Mouse (Mus musculus) embryonic facial prominence, embryonic 12.5 days (tissue): ENCODE measurements around the gene Pepd. TPM values are rescaled to one million over a fixed set of nuclear protein-coding genes. Genes with fewer than 3 reads are reported as not detected.

Experiments
- ATAC-seq: fragments of 200-750 bp; cut with Nextera tagmentation; 2 replicates; pipeline ENCODE4 v1.8.0; 2017; ENCODE audit not compliant: insufficient number of reproducible peaks, insufficient read depth, low FRiP score, low TSS enrichment
- H3K27ac ChIP-seq: fragments of 300-500 bp; sonication (generic); 2 replicates; pipeline ENCODE4 v1.5.1; 2016; ENCODE audit warnings: mild to moderate bottlenecking
- H3K27me3 ChIP-seq: fragments of 300-500 bp; sonication (generic); 2 replicates; pipeline ENCODE4 v1.6.1; 2016; ENCODE audit warnings: mild to moderate bottlenecking, moderate library complexity
- H3K36me3 ChIP-seq: fragments of 300-500 bp; sonication (generic); 2 replicates; pipeline ENCODE4 v1.6.1; 2016; ENCODE audit warnings: mild to moderate bottlenecking
- H3K4me1 ChIP-seq: fragments of 300-500 bp; sonication (generic); 2 replicates; pipeline ENCODE4 v1.6.1; 2016
- H3K4me2 ChIP-seq: fragments of 300-500 bp; sonication (generic); replicated peaks from 2 replicates; pipeline ENCODE4 v1.6.1; 2016; ENCODE audit warnings: mild to moderate bottlenecking, moderate library complexity
- H3K4me3 ChIP-seq: fragments of 300-500 bp; sonication (generic); 2 replicates; pipeline ENCODE4 v1.5.1; 2016; ENCODE audit warnings: mild to moderate bottlenecking
- H3K9ac ChIP-seq: fragments of 300-500 bp; sonication (generic); 2 replicates; pipeline ENCODE4 v1.6.1; 2016; ENCODE audit warnings: mild to moderate bottlenecking, moderate library complexity
- H3K9me3 ChIP-seq: fragments of 300-500 bp; sonication (generic); 2 replicates; pipeline ENCODE4 v1.6.1; 2016; ENCODE audit warnings: mild to moderate bottlenecking, moderate library complexity
- WGBS: fragments of 180-500 bp; shearing (Covaris S2); methylation state at CpG from one replicate; pipeline ENCODE4 v1.1.7; 2016; 5-methylcytosine and 5-hydroxymethylcytosine counted together
- polyA plus RNA-seq: library from polyadenylated mRNA; unstranded; fragments of >200 nt; fragmentation: Nextera tagmentation; extraction: Ambion mirVana; gene quantifications from 2 replicates; pipeline ENCODE4 v1.2.1, GENCODE M21; 2016

The Pepd gene
- polyA plus RNA-seq, 1 experiment from 2014 or later: 62.9 TPM

DNA sequence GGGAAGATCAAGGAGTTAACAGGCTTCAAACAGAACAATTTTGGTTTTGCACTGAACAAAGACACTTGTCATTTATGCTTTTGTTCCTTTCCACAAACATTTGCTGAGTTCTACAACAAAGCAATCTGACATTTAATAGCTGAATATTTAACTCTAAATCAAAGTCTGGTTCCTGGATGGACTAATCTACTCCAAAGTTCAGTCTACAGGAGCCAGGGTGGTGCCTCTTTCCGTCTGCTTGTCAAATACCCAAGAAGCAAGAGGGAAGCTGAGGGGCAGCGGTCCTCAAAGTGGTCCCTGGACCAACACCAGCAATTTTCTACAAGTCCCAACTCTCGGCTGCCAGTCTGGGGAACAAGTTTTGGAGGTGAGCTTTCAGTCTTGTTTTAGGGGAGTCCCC lies 141.0 kb downstream of the Pepd start:
- Histone ChIP-seq H3K27me3 (no peaks in the 10 kb centered on the region), H3K9ac (no peak overlapping the region), H3K36me3 (peaks cover 16% of the 10 kb centered on the region), H3K4me1 (peaks cover 17% of the 10 kb centered on the region), H3K9me3 (no peaks in the 10 kb centered on the region), H3K27ac (no peak overlapping the region), H3K4me2 (no peak overlapping the region), H3K4me3 (no peak overlapping the region)
- no peak for ATAC-seq
- WGBS: 95% methylated on average over 3 of the region's 3 CpGs

DNA sequence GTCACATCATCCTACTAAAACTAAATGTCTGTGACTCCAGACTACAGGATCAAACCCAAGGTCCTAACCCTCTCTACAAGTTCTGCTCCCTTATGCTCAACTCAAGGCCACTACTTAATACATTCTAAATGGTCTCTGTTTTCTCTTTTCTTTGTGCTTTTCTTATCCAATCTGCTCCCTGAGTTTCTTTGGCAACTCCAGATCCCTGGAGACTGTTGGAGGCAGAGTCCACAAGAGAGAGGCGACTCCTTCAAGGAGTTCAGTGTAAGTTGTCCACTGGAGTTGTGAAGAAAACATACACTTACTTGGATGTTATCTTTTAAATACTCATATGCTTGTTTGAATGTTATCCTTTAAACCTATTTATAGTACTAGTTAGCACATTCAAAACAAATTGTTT lies 142.1 kb downstream of the Pepd start:
- Histone ChIP-seq H3K9me3 (no peaks in the 10 kb centered on the region), H3K4me3 (no peak overlapping the region), H3K27me3 (no peaks in the 10 kb centered on the region), H3K27ac (no peak overlapping the region), H3K36me3 (peaks cover 13% of the 10 kb centered on the region; the same call in 1 of the 2 replicates), H3K9ac (no peak overlapping the region), H3K4me2 (no peak overlapping the region), H3K4me1 (peaks cover 17% of the 10 kb centered on the region)
- no peak for ATAC-seq
- 86% methylated on average over 1 of the region's 1 CpGs for WGBS

DNA sequence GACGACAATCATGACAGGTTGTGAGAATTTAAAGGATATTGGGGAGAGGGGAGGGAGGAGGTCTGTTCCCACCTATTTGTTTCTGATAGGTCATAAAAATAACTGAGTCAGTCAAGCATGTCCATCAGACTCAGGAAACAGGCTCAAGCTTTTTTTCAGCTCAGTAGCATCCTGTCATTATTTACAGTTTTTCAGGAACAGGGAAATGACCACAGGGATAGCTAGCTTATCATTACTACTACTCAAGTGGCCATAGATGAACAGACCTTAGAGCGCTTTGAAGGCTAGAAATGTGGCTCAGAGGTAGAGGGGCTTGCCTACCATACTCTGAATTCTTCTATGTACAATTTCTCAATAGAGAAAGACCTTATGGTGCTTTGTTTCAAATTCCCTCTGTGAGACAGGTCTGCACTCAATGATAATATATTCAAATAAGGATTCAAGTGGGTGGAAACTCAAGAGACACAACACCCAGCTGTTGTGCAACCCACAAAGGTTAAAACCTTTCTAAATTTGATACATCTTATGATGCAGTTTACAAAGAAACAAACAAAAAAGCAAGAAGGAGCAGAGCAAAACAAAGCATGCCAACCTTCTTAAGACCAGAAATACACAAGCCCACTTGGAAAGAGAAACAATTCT lies 142.9 kb downstream of the Pepd start:
- peak overlapping the region; percentile 98 for H3K9ac ChIP-seq
- H3K4me1 ChIP-seq: peaks cover 17% of the 10 kb centered on the region
- 64% methylated on average over 2 of the region's 2 CpGs for WGBS
- peak overlapping the region; percentile 98 for H3K4me3 ChIP-seq
- no peak overlapping the region for H3K27ac ChIP-seq
- H3K27me3 ChIP-seq: no peaks in the 10 kb centered on the region
- no peak for ATAC-seq
- peaks cover 9% of the 10 kb centered on the region; the same call in 1 of the 2 replicates for H3K36me3 ChIP-seq
- H3K4me2 ChIP-seq: peak overlapping the region; percentile 89
- H3K9me3 ChIP-seq: no peaks in the 10 kb centered on the region

DNA sequence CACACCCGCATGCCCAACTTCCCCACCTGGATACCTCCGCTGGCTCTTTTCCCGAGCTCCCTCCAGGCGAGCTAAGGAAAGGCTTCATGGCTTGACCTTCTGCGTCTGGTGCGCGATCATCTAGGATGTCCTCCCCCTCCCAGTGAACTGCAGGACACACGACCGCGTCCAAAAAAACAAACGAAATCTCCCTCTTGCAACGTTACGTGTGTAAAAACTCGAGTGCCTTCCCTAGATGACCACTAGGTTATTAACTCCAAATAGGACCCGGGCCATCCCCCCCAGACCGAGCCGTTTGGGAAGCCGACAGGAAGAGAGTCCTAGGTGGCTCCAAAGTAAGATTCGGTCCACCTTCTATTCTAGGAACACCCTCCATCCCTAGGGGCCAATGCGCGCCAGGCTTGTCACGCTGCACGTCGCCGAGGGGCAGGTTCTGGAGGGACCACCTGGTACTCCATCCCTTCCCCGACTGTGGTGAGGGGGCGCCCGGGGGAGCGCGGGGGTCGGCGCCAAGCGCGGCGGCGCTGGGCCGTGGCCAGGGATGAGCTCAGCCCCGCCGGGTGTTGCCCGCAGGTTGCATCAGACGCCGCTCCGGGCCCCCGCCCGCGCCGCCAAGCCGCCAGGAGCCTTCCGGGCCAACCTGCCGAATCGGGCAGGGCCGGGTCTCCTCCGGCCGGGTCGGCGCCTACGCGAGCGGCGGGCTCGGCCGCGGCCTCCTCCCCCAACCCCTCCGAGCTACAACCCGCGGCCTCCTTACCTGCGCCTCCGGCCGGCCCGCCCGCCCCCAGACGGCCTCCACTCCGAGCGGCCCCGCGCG lies 143.6 kb downstream of the Pepd start:
- Histone ChIP-seq H3K4me1 (peaks cover 17% of the 10 kb centered on the region), H3K27ac (peak overlapping the region; percentile 88), H3K27me3 (no peaks in the 10 kb centered on the region), H3K4me2 (peak overlapping the region; percentile 89), H3K9ac (peak overlapping the region; percentile 98), H3K9me3 (no peaks in the 10 kb centered on the region), H3K4me3 (peak overlapping the region; percentile 98), H3K36me3 (0 out of 2 replicates have a peak, but pooled peaks cover 1% of the 10 kb centered on the region)
- WGBS: under 1% methylated on average over 72 of the region's 77 CpGs
- peak; percentile 82 for ATAC-seq

DNA sequence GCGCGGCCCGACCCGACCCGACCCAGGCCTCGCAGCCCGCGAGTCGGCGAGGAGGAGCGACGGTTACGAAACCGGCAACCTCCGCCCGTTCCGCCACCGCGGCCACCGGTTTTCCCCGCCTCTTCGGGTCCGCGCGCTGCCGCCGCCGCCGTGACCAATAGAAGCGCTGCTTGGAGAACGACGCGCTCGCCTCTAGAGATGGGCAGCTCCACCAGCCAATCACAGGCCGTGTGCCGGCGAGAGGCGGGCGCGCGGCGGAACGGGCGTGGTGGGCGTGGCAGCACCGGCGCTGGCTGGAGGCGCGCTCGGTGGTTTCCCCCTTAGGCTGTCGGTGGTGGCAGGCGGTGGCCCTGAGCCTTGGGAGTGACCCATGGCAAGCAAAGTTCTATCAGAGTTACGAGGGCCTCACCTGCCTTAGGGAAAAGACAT lies 144.3 kb downstream of the Pepd start, which contains the start of gene Cebpg:
Gene Cebpg (minus strand): TSS at position 138 of the 429 bp plus-strand sequence.
- under 1% methylated on average over 39 of the region's 53 CpGs for WGBS
- Histone ChIP-seq H3K4me1 (peaks cover 17% of the 10 kb centered on the region), H3K27ac (peak within 1 kb of the TSS; percentile 88), H3K9me3 (no peaks in the 10 kb centered on the region), H3K4me3 (peak within 1 kb of the TSS; percentile 98), H3K9ac (peak within 1 kb of the TSS; percentile 98), H3K27me3 (no peaks in the 10 kb centered on the region), H3K4me2 (peak within 1 kb of the TSS; percentile 89), H3K36me3 (no peaks in the 10 kb centered on the region)
- peak; percentile 95 for ATAC-seq

DNA sequence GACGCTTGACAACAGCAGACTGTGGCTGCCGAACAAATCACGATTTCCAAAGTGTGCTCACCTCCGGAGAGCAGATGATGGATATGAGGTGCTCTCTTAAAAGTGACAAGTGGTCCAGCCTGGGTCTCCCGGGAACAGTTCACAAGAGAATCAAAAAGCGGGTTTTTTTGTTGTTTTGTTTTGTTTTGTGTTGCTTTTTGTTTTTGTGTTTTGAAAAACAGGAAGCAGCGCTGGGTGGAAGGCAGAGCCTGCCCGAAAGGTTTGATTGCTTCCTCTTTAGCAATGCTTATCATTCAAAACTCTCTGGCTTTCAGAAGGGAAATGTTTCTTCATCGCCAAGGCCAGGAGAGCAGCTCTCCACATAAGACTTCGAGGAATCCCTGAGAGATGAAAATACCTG lies 144.8 kb downstream of the Pepd start:
- H3K9ac ChIP-seq: peak overlapping the region; percentile 98
- no peaks in the 10 kb centered on the region for H3K27me3 ChIP-seq
- H3K4me2 ChIP-seq: peak overlapping the region; percentile 89
- no peaks in the 10 kb centered on the region for H3K36me3 ChIP-seq
- peak overlapping the region; percentile 98 for H3K4me3 ChIP-seq
- peaks cover 17% of the 10 kb centered on the region for H3K4me1 ChIP-seq
- 29% methylated on average over 10 of the region's 10 CpGs for WGBS
- H3K9me3 ChIP-seq: no peaks in the 10 kb centered on the region
- no peak for ATAC-seq
- 0 out of 2 replicates have a peak overlapping the region, but pooled peaks have one; percentile 23 for H3K27ac ChIP-seq

DNA sequence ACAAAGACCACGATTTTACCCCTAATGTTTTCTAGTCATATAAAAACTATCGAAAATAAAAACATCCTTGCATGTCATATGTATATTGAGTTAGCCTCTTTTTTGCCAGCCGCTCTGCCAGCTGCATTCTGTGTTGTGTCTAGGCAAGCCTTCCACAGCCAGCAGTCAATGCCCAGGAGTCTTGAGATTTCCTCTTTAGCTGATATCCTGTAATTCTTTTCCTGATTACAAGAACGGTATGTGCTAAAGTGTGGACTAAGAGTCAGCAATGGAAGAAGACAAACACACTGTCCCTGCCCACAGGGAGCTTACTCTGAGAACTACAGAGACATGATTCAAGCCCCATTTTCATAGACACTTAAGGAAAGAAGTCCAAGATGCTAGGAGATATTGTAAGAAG lies 145.4 kb downstream of the Pepd start:
- Histone ChIP-seq H3K4me2 (no peak overlapping the region), H3K9me3 (no peaks in the 10 kb centered on the region), H3K4me3 (no peak overlapping the region), H3K36me3 (no peaks in the 10 kb centered on the region), H3K27me3 (no peaks in the 10 kb centered on the region), H3K4me1 (peaks cover 17% of the 10 kb centered on the region), H3K27ac (no peak overlapping the region), H3K9ac (no peak overlapping the region)
- no peak for ATAC-seq
- whole genome bisulfite sequencing: 78% methylated on average over 4 of the region's 4 CpGs

DNA sequence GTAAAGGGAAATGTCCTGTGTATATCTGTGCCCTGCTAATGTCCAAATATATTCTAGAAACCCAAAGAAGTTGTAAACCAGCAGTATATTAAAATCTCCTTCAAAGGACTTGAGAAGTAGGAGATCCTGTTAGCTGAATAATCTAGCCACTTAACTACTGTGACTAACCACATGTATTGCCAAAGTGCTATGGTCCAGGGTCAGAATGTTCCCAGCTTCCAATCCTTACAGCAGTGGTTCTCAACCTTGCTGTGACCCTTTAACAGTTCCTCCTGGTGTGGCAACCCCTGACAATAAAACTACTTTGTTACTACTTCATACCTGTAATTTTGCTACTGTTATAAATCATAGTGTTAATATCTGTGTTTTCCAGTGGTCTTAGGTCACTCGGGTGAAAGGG lies 146.2 kb downstream of the Pepd start:
- Histone ChIP-seq H3K36me3 (no peaks in the 10 kb centered on the region), H3K9me3 (no peaks in the 10 kb centered on the region), H3K9ac (no peak overlapping the region), H3K4me2 (no peak overlapping the region), H3K27ac (no peak overlapping the region), H3K27me3 (no peaks in the 10 kb centered on the region), H3K4me3 (no peak overlapping the region), H3K4me1 (peaks cover 17% of the 10 kb centered on the region)
- WGBS: 91% methylated on average over 1 of the region's 1 CpGs
- no peak for ATAC-seq

DNA sequence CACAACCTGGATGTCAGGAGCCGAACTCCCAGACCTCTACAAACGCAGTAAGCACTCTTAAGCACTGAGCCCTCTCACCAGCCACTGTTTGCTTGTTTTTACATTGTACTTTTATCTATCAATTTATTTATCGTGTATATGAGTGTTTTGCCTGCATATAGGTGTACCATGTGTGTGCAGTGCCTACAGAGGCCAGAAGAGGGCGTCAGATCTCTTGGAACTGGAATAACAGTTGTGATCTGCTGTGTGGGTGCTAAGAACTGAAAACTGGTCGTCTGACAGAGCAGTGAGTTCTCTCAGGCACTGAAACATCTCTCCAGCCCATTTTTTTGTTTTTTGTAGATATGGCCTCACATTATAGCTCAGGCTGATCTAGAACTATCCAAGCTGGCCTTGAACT lies 147.3 kb downstream of the Pepd start:
- H3K9ac ChIP-seq: no peak overlapping the region
- H3K9me3 ChIP-seq: no peaks in the 10 kb centered on the region
- peaks cover 11% of the 10 kb centered on the region for H3K4me1 ChIP-seq
- H3K4me3 ChIP-seq: no peak overlapping the region
- no peaks in the 10 kb centered on the region for H3K36me3 ChIP-seq
- no peaks in the 10 kb centered on the region for H3K27me3 ChIP-seq
- H3K4me2 ChIP-seq: no peak overlapping the region
- whole genome bisulfite sequencing: 71% methylated on average over 5 of the region's 5 CpGs
- no peak for ATAC-seq
- H3K27ac ChIP-seq: no peak overlapping the region

DNA sequence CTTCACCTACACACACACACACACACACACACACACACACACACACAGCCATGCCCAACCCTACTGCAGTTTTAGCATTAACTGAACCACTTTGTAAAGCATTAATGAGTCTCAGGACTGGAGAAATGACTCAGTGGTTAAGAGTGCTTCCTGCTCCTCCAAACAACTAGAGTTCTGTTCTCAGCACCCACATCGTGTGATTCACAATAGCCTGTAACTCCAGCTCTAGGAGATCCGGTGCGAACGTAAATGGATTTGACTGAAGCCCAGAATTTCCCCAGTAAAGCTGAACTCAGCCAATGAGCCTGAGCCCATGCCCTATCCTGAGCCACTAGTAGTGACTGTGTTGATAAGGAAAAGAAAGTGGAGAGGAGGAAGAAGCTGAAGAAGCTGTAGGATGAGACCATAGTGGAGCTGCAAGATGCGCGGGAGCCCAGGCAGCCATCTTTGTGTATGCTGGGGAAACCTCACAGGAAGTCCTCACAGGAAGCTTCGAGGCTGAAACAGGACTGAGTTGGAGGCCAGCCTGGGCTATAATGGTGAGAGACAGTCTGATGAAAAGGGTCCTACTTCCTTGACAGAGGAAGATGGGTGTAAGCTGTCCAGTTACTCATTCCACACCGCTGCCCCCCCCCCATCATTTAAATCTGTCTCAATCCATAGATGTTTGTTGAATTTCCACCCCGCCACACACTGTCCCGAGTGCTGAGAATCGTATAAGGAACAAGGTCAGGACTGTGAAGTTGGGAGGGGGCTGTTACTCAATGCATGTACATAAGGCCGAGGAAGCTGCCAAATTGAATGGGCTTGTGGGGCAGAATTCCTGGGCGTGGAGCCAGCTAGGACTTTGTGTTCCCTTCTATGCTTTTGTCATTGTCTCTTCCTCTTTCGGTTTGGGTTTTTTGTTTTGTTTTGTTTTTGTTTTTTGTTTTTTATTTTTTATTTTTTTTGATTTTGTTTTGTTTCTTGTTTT lies 152.4 kb downstream of the Pepd start:
- no peak for ATAC-seq
- Histone ChIP-seq H3K4me2 (no peak overlapping the region), H3K27me3 (no peaks in the 10 kb centered on the region), H3K36me3 (no peaks in the 10 kb centered on the region), H3K9me3 (no peaks in the 10 kb centered on the region), H3K27ac (no peak overlapping the region), H3K4me3 (no peak overlapping the region), H3K9ac (no peak overlapping the region), H3K4me1 (no peaks in the 10 kb centered on the region)
- 85% methylated on average over 14 of the region's 14 CpGs for WGBS

DNA sequence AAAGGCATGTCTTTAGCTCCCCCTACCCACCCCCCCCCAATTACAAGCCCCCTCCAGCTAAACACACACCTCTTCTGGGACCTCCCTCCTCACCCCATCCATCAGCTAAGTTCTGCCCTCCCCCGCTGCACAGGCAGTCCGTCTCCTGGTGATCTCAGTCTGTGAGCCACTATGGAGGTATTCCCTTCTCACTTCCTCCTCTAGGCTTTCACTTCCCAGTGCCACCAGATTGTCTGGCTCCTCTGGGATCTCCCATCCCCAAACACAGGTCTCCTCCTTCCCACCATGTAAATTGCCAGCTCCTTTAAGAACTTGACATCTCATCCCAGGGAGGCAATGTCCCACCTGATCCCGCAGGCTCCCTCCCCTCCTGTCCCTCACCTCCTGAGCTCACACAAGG lies 153.8 kb downstream of the Pepd start:
- H3K4me2 ChIP-seq: no peak overlapping the region
- H3K9me3 ChIP-seq: no peaks in the 10 kb centered on the region
- H3K27ac ChIP-seq: no peak overlapping the region
- no peak for ATAC-seq
- H3K36me3 ChIP-seq: no peaks in the 10 kb centered on the region
- no peaks in the 10 kb centered on the region for H3K27me3 ChIP-seq
- no peak overlapping the region for H3K9ac ChIP-seq
- H3K4me3 ChIP-seq: no peak overlapping the region
- no peaks in the 10 kb centered on the region for H3K4me1 ChIP-seq
- 75% methylated on average over 3 of the region's 3 CpGs for WGBS
